Mouse (Mus musculus): ENCODE results near the gene Slit3.

Gene Slit3

DNA sequence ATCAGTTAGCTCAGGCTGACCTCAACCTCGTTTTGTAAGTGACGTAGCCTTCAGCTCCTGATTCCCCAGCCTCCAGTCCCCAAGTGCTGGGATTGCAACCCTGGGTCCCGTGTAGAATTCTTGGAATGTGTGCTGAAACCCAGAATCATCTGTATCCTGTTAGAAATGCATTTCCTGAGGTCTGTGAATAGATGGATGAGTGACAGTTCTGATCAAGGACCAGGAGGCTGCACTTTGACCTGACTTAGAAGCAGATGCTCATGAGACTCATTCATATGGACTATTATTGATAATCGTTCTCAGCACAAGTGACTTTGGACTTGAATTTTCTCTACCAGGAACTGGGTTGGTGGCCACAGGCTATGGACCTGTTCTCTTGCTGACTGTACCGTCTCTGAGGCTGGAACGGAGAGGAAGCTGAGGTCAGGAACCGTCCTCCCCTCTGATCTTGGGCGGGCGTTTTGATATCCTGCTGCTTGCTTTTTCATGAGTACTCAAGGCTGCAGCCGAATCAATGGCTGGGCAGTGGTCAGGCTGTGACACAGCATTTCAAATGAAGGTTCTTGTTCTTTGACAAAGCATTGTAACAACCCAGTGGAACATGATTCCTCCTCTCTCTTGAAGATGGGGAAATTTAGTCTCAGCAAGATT, 401.9 kb downstream of the Slit3 start:
- DNase-seq (ENCODE audit: low spot score in 2 of 2) = no peak

DNA sequence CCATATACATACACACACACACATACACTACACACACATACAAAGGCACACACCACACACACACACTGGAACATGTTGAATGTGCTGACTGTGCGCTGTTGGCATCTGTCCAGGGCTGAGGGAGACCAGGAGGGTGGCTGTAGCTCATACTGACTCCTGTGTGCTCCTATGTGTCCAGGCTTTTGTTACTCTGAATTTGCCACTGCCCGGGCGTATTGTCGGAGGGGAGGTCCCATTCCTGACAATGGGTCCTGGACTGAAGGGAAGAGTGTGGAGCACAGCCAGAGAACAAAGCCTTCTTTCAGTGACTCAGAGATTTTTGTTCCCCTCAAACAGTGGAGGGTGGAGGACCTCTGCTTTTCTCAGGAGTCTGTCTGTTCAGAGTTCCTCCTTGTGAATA, 402.7 kb downstream of the Slit3 start:
- DNase-seq (ENCODE audit: low spot score in 2 of 2) = no peak

DNA sequence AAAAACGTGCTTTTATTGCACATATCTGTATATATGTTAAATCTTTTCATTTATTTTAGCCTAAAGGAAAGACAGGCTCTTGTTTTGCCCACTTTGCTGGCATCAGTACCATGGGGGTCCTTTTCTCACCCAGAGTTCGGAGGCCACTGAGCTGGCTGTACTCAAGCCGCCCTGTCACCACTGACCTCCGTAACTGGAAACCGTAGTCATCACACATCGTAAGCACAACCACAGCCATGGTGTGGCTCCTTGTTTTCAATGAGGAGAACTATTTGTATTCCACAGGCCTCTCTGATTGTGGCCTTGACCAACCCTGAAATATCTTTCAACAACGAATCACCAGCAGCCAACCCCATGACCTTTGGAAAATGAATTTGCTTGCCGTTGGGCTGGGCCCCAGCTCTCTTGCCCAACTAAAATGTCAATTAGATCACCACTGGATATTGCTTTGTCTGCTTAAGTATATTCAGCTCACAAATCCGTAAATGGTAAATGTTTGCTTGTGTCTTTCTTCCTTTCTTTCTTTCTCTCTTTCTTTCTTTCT, 405.3 kb downstream of the Slit3 start:
- DNase-seq (ENCODE audit: low spot score in 2 of 2) = no peak

DNA sequence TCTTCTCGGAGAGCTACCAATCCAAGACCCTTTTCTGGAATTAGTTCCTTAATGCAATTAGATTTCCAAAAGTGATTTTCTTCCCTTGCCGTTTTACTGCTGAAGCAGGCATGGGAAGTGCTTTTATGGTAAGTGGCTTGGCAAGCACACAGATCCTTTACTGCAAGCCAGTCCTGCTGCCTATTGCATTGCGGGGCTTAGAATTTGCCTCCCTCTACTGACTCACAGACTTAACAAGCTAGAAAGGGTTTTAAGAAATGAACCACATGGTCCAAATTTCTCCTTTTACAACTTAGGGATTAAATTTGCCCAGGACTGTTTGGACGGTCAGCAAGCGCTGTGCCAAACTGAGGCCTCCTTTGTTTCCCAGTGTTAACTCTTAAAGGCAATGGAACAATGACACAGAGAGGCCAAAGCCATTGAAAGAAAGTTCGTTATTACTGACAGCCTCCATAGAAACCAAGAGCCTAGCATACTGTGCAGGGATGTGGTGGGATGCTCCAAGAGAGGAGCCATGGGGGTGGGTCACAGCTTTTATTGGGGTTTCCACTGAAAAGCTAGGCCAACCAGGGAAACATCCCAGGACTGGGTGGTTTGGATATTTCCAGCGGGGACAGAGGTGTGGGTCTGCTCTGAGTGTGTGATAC, 406.9 kb downstream of the Slit3 start:
- no peak for DNase-seq (ENCODE audit: low spot score in 2 of 2)

DNA sequence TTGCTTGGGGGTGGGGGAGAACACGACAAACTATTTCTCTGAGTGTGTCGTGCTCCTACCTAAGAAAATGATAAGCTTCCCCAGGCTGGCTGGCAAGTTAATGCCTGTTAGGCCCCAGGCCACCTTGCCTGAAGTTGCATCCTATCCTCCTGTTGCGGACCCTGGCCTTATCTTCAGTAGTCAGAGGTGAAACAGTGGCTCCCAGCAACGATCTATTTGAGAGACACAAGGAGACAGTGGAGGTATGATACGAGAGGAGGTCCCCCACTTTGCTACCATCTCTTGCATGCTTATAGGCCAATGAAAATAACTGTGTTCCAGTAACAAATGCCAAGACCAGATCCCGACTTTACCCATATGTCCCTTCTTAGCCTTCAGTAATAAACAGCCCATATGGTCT, 414.0 kb downstream of the Slit3 start:
- DNase-seq (ENCODE audit: low spot score in 2 of 2) = no peak

DNA sequence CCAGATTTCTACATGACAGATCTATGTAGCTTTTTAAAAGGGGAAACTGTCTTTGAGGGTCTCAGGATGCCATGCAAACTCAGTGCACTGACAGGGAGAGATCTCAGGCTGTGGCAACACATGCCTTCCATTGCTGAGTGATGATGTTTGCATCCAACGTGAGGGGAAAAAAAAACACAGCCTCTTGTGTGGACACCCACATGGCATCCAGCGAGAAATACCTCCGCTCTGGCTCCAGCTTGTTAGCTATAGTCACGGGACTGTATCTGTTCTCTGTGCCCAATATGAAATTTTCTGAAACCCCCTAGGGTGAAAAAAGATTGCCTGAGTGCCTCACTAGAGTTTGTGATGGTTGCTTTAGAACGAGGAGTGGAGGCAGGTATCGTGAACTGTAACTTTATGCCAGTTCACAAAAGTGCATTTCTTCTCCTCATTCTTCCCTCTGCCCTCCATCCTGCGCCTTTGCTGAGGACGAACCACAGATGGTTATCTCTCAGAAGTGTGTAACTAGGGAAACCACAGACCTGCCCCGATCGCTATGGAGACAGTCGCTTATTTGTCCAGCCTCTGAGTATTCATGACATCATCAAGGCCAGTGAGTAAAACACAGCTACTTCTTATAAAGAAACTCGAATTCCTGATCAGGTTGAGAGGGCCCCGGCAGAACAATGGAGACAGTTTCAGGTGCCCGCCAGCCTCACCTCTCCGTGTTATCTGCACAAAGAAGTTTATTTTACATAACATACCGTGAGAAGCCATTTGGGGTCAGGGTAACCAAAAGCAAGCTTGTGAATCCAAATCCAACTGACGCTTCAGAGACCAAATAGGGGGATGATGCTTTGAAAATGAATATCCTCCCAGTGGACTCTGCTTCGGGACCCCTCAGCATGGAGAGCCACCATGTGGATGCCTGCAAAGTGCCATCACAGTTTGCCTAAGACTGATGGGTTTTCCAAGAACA, 416.4 kb downstream of the Slit3 start:
- DNase-seq (ENCODE audit: low spot score in 2 of 2) = no peak

DNA sequence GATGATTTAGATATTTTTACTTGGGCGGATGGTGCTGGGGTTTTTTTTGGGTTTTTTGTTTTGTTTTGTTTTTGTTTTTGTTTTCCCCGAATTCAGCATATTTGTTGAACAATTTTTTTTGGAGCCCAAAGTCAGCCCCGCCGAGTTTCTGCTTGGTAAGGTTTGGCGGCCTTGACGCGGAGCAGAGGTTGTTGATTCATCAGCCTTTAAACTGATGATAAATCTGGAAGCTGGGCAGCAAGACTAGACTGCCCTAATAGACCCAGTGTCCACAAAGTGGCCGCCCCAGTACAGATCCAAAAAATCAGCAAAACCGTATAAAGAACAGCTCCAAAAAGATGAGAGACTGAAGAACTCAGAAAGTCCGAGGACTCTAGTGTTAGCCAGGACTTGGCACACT, 421.7 kb downstream of the Slit3 start:
- no peak for DNase-seq (ENCODE audit: low spot score in 2 of 2)

DNA sequence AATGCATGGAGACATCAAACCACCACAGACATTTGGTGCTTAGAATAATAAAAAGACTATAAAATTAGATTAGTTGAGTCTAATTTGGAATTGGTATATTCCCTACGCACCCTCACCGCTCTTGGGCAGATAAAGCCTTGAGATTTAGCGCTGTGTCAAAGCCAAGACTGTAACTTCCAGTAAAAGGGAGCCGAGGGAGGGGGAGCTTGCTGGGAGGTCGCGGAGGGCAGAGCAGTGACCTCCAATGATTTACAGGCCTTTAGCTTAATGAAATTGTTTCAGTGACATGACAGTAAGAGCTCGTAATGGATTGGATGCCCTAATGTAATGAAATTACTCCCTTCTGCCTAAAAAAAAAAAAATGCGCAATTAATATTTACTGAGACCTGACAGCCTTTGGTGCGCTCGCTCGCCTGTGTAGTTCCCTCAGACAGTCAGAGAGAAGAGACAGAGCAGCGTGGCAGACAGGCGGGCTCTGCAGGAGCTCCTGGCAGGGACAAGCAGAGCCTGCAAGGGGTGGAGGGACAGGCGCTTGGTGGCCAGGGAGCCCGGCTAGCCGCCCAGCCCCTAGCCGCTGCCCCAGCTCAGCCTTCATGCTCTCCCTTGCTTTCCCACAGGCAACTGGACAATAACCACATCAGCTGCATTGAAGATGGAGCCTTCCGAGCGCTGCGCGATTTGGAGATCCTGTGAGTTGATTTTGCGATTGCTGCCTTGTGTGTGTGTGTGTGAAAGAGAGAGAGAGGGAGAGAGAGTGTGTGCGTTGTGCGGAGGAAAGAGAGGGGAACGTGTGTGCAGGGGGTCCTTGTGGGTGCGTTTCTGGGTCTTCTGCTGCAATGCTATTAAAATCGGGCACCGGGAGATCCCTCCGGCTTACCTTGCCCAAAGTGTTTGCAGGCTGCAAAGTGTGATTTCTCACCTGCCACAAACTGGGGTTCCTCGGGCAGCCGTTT, 423.4 kb downstream of the Slit3 start:
- no peak for DNase-seq (ENCODE audit: low spot score in 2 of 2)

DNA sequence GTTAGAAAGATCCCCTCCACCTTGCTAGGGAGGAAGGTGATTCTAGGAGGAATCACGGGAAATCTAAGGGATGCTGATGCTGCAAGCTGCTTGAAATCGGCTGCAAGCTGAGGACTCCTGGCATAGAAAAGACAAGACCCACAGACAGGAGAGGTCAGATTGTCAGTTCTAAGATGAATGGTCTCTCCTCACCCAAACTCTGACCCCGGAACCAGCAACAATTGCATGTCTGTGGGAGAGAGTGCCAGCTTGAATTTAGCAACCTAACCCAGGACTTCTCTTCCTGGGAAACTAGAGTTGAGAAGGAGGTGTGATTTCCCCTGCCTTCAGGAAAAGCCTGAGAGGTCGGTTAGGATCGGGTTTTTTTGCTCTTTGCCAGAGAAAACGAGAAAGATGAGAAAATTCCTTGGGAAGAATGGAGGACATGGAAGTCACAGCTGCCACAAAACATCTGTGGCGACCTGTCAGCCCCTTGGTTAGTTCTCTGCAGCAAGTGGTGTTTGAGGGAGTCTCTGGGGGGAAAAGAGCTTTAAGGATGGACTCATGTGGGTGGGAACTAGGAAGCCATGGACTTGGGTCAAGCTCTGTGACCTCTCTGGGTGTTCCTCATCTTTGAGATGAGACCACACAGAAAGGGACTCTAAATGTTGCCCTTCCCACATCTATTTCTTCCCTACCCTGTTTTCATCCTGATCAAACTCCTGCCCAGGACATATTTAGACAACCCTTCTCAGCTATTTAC, 425.2 kb downstream of the Slit3 start:
- no peak for DNase-seq (ENCODE audit: low spot score in 2 of 2)

DNA sequence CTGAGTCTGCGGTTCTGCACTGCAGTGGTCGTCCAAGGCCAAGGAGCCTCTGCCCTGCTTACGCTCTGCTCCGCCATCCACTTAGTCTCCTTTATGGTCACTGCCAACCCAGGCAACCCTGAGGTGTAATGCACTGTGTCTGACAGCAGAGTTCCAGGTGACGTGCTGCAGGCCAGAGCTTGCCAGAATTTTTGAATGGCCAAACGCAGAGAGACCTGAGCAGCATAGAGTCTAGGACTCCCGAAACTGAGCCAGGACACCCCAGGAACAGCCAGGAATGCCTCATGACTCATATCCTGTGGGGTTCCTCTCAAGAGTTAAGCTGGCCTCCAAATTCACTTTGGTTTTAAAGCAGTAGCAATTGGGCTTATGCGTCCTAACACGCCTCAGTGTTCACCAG, 429.0 kb downstream of the Slit3 start:
- DNase-seq (ENCODE audit: low spot score in 2 of 2) = no peak

DNA sequence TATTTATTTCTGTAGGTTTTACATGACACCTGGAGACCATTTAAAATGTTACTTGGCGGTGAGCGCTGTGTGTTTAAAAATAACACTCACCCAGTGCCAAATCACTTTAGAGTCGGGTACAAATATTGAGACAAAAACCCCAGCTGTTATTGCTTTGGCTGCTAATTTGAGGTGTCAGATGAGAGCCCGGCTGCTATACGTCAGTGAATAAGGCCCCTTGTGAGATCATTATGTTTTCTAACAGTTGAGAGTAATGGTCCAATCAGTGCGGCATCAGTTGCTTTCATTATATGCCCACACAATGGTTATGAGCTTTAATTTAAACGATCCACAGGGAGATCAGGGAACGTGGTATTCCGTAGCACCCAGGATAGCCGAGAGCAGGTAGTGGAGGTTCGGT, 435.2 kb downstream of the Slit3 start:
- DNase-seq (ENCODE audit: low spot score in 2 of 2) = no peak

DNA sequence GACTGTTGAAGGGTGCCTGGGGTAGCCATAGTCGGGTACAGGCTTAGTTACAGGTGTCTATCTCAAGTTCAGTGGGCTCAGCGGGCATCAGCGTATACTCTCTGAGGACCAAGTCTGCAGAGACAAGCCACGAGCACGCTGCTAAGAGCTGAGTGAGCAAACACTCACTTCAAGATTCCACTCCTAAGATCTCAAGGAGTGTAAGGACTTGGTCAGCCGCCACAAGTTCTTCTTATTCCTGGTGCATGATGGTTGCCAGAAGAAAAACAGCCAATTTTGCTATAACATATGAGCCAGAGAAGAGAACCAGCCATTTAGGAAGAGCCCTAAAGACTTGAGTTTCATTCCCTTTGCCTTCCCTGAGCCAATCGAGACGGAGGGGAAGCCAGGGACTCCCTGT, 436.5 kb downstream of the Slit3 start:
- no peak for DNase-seq (ENCODE audit: low spot score in 2 of 2)

DNA sequence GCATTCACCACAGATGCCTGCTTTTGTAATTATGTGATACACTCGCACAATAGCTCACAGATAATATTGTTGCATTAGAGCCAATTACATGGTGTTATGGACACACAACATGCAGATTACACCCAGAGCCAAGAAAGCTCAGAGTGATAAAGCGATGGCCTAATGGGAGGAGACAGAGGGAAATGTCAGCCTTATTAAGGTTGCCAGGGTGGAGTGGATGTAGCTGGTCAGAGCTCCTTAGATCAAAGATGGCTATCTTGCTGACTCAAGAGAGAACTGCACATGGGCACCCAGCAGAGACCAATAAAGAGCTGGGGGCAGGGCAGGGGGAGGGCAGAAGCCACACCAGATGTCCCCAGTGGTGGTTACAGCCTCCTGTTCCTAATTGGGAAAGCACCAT, 437.3 kb downstream of the Slit3 start:
- no peak for DNase-seq (ENCODE audit: low spot score in 2 of 2)

DNA sequence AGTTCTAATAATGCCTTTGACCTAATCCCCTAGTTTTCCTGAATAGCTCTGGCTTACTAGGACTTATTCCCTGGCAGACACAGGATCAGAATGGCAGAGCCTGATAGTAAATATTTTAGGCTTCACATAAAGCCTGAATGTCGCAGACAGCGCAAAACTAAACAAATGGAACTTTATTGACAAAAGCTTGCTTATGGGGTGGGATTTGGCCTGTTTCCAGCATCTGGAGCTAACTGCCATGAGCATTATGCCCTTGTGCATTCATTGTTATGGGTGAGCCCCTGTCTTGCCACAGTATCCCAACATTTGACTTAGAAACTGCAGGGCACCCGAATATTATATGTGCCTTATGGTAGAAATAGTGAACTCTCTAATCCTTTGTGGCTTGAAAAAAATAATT, 438.4 kb downstream of the Slit3 start:
- no peak for DNase-seq (ENCODE audit: low spot score in 2 of 2)

DNA sequence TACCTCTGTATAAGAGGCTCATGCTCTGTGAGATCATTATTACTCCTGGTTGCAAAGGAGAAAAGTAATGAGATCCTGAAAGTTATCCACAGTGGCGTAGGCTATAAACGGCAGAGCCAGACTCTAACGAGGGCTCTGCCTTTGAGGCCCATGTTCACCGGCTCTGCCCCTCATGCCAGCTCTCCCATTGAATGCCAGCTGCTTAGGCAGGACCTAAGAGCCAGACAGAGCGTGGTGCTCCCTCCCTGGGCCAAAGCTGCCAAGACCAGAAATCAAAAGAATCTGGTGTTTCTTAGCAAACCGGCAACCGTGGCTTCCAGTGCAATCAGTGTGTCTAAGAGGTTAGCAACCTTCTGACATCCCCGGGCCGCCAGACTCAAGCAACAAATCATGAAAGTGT, 440.7 kb downstream of the Slit3 start:
- DNase-seq (ENCODE audit: low spot score in 2 of 2) = no peak

DNA sequence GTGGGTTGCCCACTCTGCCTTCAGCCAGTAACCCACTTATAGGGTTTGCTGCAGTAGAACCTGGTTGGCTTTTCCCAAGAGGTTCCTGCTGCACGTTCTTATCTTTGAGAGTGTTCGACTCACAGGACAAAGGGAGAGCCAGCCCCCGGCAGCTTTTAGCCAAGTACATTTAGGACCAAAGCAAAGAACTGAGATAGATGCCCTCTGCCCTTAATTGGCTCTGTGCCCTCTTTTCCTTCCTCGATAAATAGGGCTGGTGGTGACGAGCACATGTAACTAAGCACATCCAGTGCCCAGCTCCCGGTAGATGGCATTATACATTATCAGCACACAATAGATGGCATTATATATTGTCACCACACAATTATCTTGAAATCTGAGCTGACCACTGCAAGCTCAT, 444.3 kb downstream of the Slit3 start:
- no peak for DNase-seq (ENCODE audit: low spot score in 2 of 2)

DNA sequence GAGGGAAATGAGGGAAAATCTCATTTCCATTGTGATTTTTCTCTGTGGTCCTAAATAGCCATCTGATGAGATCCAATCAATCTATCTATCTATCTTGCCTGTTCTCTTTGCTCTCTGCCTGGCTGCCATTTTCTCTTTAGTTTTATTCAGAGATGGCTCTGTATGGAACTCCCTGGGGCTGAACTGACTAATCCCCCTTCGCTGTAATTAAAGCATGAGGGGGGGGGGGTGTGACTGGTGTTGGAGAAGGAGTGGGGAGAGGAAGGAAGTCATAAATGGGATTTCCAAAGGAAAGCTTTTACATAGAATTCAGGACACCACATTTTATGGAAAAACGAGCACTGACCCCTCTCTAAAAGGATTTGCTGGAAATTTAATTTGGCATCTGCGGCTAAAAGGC, 445.7 kb downstream of the Slit3 start:
- DNase-seq (ENCODE audit: low spot score in 2 of 2) = no peak

DNA sequence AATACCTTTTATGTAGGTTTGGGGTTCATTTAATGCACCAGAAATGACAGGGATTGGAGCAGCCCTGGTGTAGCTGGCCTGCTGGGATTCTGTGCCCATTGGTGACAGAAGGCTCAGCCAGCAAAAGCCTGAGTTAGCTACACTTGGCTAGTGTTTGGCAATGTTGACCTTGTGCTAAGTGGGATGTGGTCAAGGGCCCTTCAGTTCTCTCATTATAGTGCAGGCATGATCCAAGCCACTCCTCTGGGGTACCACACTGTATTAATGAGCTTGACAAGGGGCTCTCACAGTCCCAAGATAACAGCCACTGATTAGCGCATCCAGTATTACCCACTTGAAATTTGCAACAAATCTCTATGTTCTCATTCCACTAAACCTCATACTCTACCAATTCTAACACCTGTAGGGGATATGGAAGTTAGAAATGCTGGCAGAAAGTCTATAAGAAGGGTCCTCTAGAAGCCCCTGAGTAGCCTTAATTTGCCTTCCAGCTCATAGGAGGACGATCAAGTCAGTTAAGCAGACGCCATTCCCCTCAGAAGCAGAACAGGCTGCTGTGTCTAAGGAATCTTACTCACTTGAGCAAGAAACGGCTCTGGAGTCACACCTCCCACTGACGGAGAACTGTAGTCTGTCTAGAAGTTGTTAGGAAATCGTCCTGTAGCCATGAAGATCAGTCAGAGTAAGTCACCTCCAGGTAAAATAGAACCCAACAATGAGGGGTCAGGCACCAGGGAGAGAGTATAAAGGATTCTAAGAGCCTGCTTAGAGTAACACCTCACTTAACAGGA, 448.3 kb downstream of the Slit3 start:
- no peak for DNase-seq (ENCODE audit: low spot score in 2 of 2)

DNA sequence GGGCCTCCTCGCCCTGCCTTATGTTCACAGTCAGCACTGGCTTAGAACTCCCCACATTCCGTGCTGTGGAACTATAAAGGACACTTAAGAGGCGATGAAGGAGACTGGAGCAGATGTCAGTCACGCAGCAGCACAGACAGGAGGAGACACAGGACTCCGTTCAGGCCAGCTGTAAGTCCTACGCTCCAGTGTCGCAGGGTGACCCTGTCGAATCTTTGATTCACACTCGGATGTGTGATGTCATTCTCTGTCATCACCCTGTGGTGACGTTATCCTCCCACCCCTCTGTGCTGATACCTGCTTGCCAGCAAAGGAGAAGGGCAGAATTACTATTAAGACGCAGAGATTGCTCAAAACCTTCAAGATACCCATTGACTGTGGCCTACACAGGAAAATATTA, 448.9 kb downstream of the Slit3 start:
- DNase-seq (ENCODE audit: low spot score in 2 of 2) = no peak

DNA sequence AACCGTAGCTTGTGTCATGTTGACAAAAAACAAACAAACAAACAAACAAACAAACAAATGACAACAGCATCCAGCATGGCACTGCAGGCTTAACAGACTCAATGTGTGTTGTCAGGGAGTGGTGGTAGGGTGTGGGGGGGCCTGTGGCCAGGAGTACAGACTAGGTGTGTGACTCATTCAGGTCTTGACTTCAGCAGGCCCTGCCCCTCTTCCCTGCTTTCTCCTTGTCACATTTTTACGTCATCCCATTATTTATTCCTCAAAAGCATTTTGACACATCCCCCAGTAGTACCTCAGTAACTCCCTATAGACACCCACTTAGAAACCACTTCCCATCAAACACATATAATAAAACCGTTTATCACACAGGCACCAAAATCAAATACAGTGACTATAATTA, 450.9 kb downstream of the Slit3 start:
- DNase-seq (ENCODE audit: low spot score in 2 of 2) = no peak
